Mouse (Mus musculus) CD8-positive naive resting alpha-beta T cell, adult 2 months (primary cell): ENCODE measurements around the gene Gm10521.
A peak's percentile ranks its signal among the peaks of the same experiment; 100 is the strongest.
"Not testable (repeated sequence)": the region's sequence is repeated elsewhere in the genome, so short reads cannot be mapped to it uniquely, and the experiment has no call there.

Experiments
- DNase-seq, 2 experiments: peaks; one replicate each; pipeline ENCODE4 v3.0.0; 2022; ENCODE audit warnings: low read depth in 2 of 2, low spot score in 2 of 2

Gm10521 gene

GRCm38 (mm10) chr1:171895364-171895763 is at the start of gene Gm10521:
TSS of gene Gm10521 (plus strand) at chr1:171895664.
- DNase-seq, result not testable (repeated sequence)

DNA sequence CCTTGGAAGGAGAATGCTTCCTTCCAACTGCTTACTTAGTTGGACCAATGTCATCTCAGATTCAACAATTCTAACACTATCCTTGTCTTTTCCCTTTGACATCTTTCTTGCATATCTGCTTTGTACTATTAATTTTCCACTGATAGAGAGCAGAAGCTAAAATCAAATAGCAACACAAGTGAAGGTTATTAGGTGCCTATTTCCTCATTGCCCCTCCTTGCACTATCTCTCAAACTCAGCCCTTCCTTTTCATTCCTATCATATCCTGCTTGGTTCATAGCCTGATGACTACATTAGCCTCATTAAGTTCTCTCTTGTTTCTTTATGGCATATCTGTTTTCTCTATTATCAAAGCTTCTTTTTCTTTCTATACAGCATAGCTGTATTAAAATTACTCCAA is 47.3 kb upstream of the Gm10521 start:
- DNase-seq, result no peak

DNA sequence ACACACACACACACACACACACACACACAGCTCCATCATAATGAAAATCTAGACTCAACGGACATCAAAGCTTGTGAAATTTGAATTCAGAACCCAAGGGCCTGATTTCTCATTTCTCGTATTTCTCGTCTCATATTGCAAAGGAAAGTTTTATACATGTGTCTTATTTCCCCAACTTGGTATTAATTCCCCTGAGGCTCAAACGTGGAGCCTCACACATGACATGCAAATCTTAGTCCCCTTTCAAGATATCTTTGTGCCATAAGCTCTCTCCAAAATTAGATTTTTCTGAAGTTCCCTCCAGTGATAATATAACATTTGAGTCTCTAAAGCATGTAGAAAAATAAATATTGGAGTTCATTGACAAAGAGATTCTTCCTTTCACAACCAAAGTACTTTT is 46.7 kb upstream of the Gm10521 start:
- no peak for DNase-seq

DNA sequence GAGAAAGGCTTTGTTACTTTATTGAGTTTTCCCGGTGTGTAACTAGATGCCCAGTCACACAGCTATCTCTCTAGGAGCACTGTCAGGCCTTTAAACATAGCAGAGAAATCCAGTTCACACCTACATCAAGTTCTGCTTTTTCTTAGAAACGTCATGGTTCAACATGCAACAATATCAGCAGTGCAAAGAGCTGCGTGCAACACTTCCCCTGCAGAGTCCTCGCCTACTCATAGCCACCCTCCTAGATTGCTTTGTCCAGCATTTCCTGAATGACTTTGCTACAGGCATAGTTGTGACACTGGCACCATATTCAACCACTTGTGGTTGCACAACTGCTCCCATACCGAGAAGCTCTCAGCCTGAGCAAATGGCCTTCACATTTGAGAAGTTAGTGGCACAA is 46.0 kb upstream of the Gm10521 start:
- no peak for DNase-seq

- DNase-seq, result no peak
Measured at GRCm38 (mm10) chr1:171865467-171865866, 30.0 kb upstream of the Gm10521 start.

- no peak for DNase-seq
Measured at GRCm38 (mm10) chr1:171886989-171887388, 8.5 kb upstream of the Gm10521 start.

- DNase-seq, result no peak
Measured at GRCm38 (mm10) chr1:171904011-171904410, 8.5 kb downstream of the Gm10521 start.

DNA sequence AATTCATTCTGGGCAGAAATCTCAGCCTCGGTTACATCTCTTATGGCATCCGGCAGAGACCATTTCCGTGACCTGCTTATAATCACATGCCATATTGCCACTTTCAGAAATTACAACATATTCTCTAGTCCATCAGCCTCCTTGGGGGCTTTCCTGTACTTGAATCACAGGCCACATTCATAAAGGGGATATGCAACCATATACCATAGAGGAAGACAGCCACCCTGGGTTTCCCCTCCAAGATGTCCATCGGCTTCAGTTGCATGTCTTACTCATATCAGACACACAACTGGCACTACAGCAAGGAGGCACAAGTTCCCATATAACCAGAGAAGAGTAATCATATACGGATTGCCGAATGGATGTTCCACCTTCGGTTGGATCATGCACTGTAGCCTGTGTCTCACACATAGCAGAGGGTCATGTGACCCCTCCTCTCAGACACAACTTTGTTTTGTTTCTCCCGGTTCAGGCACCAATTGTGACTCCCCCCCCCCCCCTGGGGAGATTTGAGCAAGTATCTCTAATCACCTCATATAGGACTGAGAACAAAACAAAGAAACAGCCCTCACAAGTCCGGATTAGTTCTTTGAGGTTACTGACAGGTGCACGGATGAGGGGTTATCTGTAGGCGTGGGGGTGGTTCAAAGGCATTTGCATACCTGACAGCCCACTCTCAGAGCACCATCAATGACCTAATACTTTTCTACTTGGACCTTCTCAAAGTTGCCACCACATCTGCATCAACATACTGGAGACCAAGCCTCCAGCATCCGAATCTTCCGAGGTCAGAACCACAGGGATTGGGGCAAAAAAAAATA is 20.4 kb downstream of the Gm10521 start:
- DNase-seq, result no peak

DNA sequence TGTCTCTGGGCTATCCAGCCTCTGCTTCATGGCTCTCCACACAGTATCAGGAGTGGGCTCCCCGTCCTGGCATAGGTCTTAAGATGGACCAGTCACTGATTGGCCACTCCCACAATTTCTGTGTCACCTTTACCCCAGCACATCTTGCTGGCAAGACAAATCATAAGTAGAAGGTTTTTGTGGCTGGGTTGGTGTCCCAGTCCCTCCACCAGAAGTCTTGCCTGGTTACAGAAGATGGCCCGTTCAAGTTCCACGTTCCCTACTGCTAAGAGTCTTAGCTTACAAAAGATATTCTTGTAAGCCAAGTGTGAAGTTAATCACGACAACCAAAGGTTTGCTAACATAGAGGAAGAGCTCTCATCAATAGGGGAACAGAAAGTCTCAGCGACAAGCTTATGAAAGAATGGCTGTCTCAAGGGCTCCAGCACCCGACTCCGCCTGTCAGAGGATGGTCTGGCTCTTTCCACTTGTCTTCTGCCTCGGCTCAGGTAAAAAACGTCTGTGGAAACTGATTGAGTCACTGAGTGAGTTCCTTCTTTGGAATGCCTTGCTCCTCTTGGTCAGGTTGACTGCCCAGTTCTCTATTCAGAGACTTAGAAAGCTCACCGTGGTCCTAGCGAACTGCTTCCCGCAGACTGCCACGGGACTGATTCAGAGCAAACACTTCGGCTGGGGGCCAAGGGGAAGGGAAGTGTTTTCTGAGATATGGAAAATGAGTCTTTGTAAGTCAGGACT is 22.0 kb downstream of the Gm10521 start, which contains the start of gene Slamf6:
Gene Slamf6, plus strand, starts transcription at position 211 of the 735 bp plus-strand sequence.
- peak in 1 of 2 experiments; percentile 23 for DNase-seq

- no peak for DNase-seq
Measured at GRCm38 (mm10) chr1:171918136-171918920, 22.9 kb downstream of the Gm10521 start.

- peak in 1 of 2 experiments; percentile 46 for DNase-seq
Measured at GRCm38 (mm10) chr1:171919193-171919592, 23.7 kb downstream of the Gm10521 start.

DNA sequence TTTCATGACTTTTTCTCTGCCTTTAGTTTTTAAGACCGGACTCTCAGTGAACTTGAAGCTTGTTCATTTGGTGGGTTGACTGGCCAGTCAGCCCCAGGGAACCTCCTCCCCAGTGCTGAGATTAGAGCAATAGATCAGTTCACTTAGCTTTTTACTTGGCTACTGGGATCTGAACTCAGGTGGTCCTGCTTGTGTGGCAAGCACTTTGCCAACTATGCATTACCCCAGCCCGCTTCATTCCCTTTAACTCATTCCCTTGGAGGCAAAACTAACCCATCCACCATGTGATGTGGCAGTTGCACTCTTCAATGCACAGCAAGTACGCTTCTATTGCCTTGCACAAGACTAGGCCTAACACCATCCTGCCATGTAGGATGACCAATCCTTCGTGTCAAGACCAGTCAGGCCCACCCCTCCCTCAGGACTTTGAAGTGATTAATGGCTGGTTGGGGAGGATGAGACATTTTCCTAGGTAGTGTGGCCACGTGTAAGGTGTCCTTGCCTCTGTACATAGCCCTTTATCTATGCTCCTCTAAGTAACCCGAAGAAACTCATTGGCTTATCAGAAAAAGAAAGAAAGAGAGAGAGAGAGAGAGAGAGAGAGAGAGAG is 24.5 kb downstream of the Gm10521 start:
- no peak for DNase-seq

DNA sequence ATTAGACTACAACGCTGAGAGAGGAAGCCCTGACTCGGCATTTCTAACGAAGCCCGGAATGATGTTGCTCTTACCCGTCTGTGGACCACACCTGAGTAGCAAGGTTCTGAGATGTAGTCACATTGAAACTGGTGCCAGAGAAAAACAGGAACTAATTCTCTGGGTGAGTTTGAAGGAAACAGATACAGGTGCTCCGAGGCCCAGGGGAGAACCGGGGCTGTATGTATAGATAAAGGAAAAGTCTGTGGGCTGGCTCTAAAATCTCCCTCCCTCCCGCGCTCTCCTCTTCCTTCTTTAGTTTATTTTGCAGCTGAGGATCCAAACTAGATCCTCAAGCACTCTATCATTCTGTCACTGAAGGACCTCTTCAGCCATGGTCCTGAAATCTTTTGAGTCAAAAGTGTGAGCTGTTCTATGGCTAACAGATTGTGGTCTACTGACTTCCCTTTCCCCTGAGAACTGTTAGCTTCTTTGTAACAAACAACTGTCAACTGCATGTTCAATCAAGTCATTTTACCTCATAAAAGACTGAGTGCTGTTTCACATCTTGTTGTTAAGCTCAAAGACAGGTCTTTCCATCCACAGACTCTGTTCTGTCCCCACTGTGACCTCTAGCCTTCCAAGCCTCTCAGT is 25.6 kb downstream of the Gm10521 start:
- DNase-seq, result peak; percentile 48 to 49

DNA sequence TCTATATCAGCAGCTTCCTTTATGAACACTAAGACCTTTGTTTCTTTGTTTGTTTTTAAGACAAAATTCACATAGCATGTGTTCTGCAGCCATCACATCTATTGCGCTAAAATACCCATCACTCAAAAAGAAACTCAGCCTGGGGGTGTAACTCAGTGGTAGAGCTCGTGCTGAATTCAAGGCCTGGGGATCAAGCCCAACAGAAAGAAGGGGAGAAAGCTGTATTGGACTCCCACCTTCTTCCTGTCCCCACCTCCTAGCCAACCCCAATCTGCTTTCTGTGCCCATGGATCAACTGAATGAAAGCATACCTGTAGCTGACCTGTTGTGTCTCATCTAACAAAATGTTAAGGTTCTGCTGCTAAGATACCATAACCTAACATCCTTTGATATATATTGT is 26.2 kb downstream of the Gm10521 start:
- DNase-seq, result peak in 1 of 2 experiments; percentile 28

- DNase-seq, result no peak
Measured at GRCm38 (mm10) chr1:171922844-171923243, 27.4 kb downstream of the Gm10521 start.

DNA sequence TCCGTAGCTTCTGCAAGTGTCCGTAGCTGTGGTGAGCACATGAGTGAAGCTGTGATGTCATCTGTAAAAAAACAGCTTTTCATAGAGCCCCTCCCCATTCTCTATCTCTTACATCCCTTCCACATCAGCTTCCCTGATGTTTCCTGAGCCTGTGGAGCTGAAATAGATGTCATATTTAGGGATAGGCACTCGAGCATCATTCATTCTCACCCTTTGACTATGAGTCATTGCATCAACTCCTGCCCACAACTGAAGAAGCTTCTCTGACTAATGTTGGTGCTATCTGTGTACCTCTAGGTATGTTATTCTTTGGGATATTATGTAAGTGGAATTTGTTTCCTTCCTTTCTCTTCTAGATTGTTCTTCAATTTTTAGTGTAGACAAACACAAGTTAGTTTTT is 29.4 kb downstream of the Gm10521 start:
- DNase-seq, result no peak

DNA sequence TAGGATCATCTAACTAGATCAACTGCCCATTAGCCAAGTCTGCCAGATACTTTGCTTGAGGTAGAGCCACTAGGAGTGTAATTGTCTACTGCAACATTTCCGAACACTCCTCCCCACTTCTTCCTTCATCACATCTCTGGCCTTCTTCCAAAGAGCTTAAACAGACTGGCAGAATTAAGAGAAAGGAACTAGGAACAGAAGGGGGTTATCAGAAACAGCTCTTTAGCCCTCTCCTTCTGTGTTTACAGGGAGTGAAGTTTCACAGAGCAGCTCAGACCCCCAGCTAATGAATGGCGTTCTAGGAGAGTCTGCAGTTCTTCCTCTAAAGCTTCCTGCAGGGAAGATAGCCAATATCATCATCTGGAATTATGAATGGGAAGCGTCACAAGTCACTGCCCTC is 38.4 kb downstream of the Gm10521 start:
- DNase-seq, result no peak

GRCm38 (mm10) chr1:171938952-171939948 is 43.8 kb downstream of the Gm10521 start:
- DNase-seq, result peak in 1 of 2 experiments; percentile 28

DNA sequence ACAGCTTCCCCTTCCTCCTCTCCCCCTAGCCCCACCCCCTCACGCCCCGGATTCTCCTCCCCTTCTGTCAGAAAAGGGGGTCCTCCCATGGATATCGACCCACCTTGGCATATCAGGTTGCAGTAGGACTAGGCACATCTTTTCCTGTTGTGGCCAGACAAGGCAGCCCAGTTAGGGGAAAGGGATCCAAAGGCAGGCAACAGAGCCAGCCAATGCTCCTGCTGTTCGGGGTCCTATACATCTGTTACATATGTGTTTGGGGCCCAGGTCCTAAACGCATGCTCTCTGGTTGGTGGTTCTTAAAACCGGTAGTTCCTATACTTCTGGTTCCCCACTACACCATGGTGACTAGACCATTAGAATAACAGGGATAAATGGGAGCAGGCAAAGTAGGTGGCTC is 45.2 kb downstream of the Gm10521 start:
- no peak for DNase-seq
